Mouse (Mus musculus): ENCODE data around the gene Olfr582. TPM values are rescaled to one million over a fixed set of nuclear protein-coding genes. Genes with fewer than 3 reads are reported as not detected.

Gene Olfr582
- not detected for total RNA-seq (2021)

DNA sequence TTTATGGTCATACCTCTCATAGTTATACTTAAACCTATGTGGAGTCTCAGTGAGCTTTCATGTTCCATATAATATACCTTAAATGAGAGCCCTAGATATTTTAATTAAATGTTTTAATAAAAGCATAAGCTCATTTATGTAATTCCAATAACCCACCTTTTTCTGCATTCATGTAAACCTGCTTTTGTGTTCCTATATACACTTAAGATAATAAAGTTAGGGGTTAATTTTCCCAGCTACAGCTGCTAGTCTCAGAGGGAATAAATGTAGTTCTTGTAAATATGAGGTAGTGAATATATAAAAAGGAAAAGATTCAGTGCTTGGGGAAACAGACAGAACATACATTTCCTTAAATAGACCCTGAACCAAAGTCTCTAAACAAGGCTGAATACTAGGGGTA lies at the start of gene Olfr582:
Gene Olfr582, plus strand, starts transcription at position 301 of the 400 bp plus-strand sequence.
- no peak for DNase-seq (ENCODE audit: extremely low spot score in 1 of 2, low spot score in 2 of 2)
- intact Hi-C loops (cut with DNase I) = no loop called here

DNA sequence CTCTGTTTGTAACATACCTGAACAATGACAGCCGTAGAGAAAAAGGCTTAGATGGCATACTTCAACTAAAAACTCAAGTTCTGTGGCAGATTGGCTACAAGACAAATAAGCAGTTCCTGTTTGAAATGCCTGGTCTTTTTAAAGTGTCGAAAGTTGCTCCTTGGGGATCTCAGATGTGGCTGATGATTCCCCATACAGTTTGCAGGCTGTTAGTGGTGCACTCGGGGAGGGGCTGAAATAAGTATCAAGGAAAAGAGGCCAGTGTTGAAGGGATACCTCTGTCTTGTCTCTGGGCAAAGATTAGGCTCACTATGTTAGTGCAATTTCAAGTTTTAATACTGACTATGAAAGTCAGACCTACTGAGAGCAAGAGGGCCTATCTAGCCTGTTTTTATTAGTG lies 48.6 kb upstream of the Olfr582 start, which contains the start of gene Olfr578:
Gene Olfr578, minus strand, starts transcription at position 101 of the 400 bp plus-strand sequence.
- intact Hi-C loops (cut with DNase I) = no loop called here

DNA sequence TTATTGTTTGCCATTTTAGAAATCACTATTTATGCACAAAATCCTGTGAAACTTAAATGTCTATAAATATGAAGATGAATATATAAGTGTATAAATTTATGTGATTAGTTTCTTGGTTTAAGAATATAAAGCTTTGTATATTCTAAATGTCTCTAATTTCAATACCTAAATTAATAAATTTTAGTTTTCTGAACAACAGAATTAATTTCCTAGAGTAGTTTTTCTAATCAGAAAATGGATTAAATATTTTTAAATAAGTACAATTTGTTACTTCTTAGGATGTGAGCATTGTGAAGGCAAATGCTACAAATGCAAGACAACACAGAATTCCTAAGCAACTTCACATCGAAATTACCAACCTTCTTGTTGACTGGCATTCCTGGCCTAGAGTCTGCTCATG lies 13.2 kb downstream of the Olfr582 start, which contains the start of gene Olfr583:
Gene Olfr583, plus strand, starts transcription at position 301 of the 400 bp plus-strand sequence.
- intact Hi-C loops (cut with DNase I) = no loop called here
- no peak for DNase-seq (ENCODE audit: extremely low spot score in 1 of 2, low spot score in 2 of 2)

More for the DNA sequence above, 48.6 kb upstream of the Olfr582 start, which contains the start of gene Olfr578:
- no peak for DNase-seq (ENCODE audit: extremely low spot score in 1 of 2, low spot score in 2 of 2)

DNA sequence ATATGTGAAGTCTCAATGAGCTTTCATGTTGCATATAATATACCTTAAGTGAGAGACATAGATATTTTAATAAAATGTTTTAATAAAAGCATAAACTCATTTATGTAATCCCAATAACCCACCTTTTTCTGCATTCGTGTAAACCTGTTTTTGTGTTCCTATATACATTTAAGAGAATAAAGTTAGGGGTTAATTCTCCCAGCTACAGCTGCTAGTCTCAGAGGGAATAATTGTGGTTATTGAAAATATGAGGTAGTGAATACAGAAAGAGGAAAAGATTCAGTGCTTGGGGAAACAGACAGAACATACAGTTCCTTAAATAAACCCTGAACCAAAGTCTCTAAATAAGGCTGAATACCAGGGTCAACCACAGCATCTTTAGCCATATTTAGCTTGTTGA lies 43.8 kb downstream of the Olfr582 start, which contains the start of gene Olfr584:
Gene Olfr584, plus strand, starts transcription at position 301 of the 400 bp plus-strand sequence.
- no peak for DNase-seq (ENCODE audit: extremely low spot score in 1 of 2, low spot score in 2 of 2)
- intact Hi-C loops (cut with DNase I) = no loop called here

Other genes starting within 250 kb of the Olfr582 start
- not detected for gene Olfr564, start 234.5 kb upstream of the Olfr582 start, total RNA-seq (2021)
- gene Olfr566, start 179.3 kb upstream of the Olfr582 start, total RNA-seq (2021) = not detected
- not detected for gene Olfr568, start 160.9 kb upstream of the Olfr582 start, total RNA-seq (2021)
- not detected for gene Olfr569, start 147.1 kb upstream of the Olfr582 start, total RNA-seq (2021)
- gene Olfr570, start 143.4 kb upstream of the Olfr582 start, total RNA-seq (2021) = not detected
- not detected for gene Olfr571, start 120.5 kb upstream of the Olfr582 start, total RNA-seq (2021)
- not detected for gene Olfr572, start 113.6 kb upstream of the Olfr582 start, total RNA-seq (2021)
- gene Olfr573-ps1, start 95.4 kb upstream of the Olfr582 start, total RNA-seq (2021) = not detected
- not detected for gene Olfr574, start 89.6 kb upstream of the Olfr582 start, total RNA-seq (2021)
- gene Olfr575, start 79.2 kb upstream of the Olfr582 start, total RNA-seq (2021) = not detected
- not detected for gene Olfr576, start 75.4 kb upstream of the Olfr582 start, total RNA-seq (2021)
- gene Olfr577, start 62.1 kb upstream of the Olfr582 start, total RNA-seq (2021) = not detected
- not detected for gene Olfr578, start 48.7 kb upstream of the Olfr582 start, total RNA-seq (2021)
- gene Olfr583, start 13.3 kb downstream of the Olfr582 start, total RNA-seq (2021) = not detected
- not detected for gene Olfr584, start 43.9 kb downstream of the Olfr582 start, total RNA-seq (2021)
- gene Olfr585, start 59.7 kb downstream of the Olfr582 start, total RNA-seq (2021) = not detected
- not detected for gene Olfr586, start 87.6 kb downstream of the Olfr582 start, total RNA-seq (2021)
- not detected for gene Olfr588-ps1, start 102.9 kb downstream of the Olfr582 start, total RNA-seq (2021)
- not detected for gene Olfr589, start 118.3 kb downstream of the Olfr582 start, total RNA-seq (2021)
- not detected for gene Olfr591, start 140.3 kb downstream of the Olfr582 start, total RNA-seq (2021)
- gene Olfr592, start 146.8 kb downstream of the Olfr582 start, total RNA-seq (2021) = not detected
- gene Olfr593, start 173.8 kb downstream of the Olfr582 start, total RNA-seq (2021) = not detected
- not detected for gene Olfr594, start 179.0 kb downstream of the Olfr582 start, total RNA-seq (2021)
- gene Usp17ld, start 214.5 kb downstream of the Olfr582 start, total RNA-seq (2021) = not detected

Measured in left cerebral cortex, postnatal 10 days (tissue).